Mouse (Mus musculus): ENCODE data around the gene Ly86. TPM values are rescaled to one million over a fixed set of nuclear protein-coding genes. Genes with fewer than 3 reads are reported as not detected.

The Ly86 gene
- total RNA-seq, 2 experiments from 2014 or later: 2.7 TPM

GRCm38 (mm10) chr13:37452022-37452941 lies 107.3 kb downstream of the Ly86 start:
- intact Hi-C loops (cut with DNase I): loop anchor here (1.0 to 10.0 kb wide), 3 partner anchors 18 to 583 kb away; partner anchors contain the start of genes Cage1 and Riok1
- DNase-seq (ENCODE audit: low spot score): peak; percentile 40

- peak; percentile 70 for DNase-seq (ENCODE audit: low spot score)
- intact Hi-C loops (cut with DNase I): loop anchor here (5.0 to 10.0 kb wide), 2 partner anchors 374 to 582 kb away; partner anchors contain the start of genes Cage1 and Riok1
These were observed 108.2 kb downstream of the Ly86 start for GRCm38 (mm10) chr13:37453203-37453602.

- no peak for DNase-seq (ENCODE audit: low spot score)
- intact Hi-C loops (cut with DNase I): loop anchor here (5.0 to 10.0 kb wide), 2 partner anchors 373 to 580 kb away; partner anchors contain the start of genes Cage1 and Riok1
These were observed 109.3 kb downstream of the Ly86 start for GRCm38 (mm10) chr13:37454356-37454755.

GRCm38 (mm10) chr13:37455561-37455960 lies 110.6 kb downstream of the Ly86 start:
- intact Hi-C loops (cut with DNase I): loop anchor here (5.0 to 10.0 kb wide), 2 partner anchors 487 to 579 kb away; partner anchors contain the start of genes Cage1 and Riok1
- DNase-seq (ENCODE audit: low spot score): no peak

GRCm38 (mm10) chr13:37457007-37457827 lies 112.2 kb downstream of the Ly86 start:
- DNase-seq (ENCODE audit: low spot score): peak; percentile 33
- intact Hi-C loops (cut with DNase I): loop anchor here (5.0 to 10.0 kb wide), 2 partner anchors 485 to 578 kb away; partner anchors contain the start of genes Cage1 and Riok1

- no peak for DNase-seq (ENCODE audit: low spot score)
- intact Hi-C loops (cut with DNase I): loop anchor here (5.0 to 10.0 kb wide), 2 partner anchors 484 to 576 kb away; partner anchors contain the start of genes Cage1 and Riok1
These were observed 113.5 kb downstream of the Ly86 start for GRCm38 (mm10) chr13:37458557-37458956.

- DNase-seq (ENCODE audit: low spot score): no peak
- intact Hi-C loops (cut with DNase I): loop anchor here (5.0 to 10.0 kb wide), 2 partner anchors 483 to 576 kb away; partner anchors contain the start of genes Cage1 and Riok1
These were observed 114.0 kb downstream of the Ly86 start for GRCm38 (mm10) chr13:37459022-37459421.

- intact Hi-C loops (cut with DNase I): loop anchor here (5.0 to 10.0 kb wide), 3 partner anchors 162 to 575 kb away; partner anchors contain the start of genes Cage1 and Riok1
- peak; percentile 55 for DNase-seq (ENCODE audit: low spot score)
These were observed 115.2 kb downstream of the Ly86 start for GRCm38 (mm10) chr13:37459957-37460930.

GRCm38 (mm10) chr13:37462049-37462702 lies 117.2 kb downstream of the Ly86 start:
- intact Hi-C loops (cut with DNase I): loop anchor here (5.0 kb wide), 1 partner anchor 160 kb away; no protein-coding TSS in a partner anchor
- DNase-seq (ENCODE audit: low spot score): peak; percentile 37

GRCm38 (mm10) chr13:37465710-37466109 lies 120.7 kb downstream of the Ly86 start:
- DNase-seq (ENCODE audit: low spot score): no peak
- intact Hi-C loops (cut with DNase I): loop anchor here (5.0 kb wide), 2 partner anchors 297 to 362 kb away; no protein-coding TSS in a partner anchor

GRCm38 (mm10) chr13:37467795-37468194 lies 122.8 kb downstream of the Ly86 start:
- intact Hi-C loops (cut with DNase I): loop anchor here (5.0 kb wide), 2 partner anchors 295 to 360 kb away; no protein-coding TSS in a partner anchor
- DNase-seq (ENCODE audit: low spot score): peak; percentile 44
